Mouse (Mus musculus): ENCODE results near the gene Rplp1. TPM values are rescaled to one million over a fixed set of nuclear protein-coding genes. Genes with fewer than 3 reads are reported as not detected.
A peak's percentile ranks its signal among the peaks of the same experiment; 100 is the strongest.

The Rplp1 gene
- polyA plus RNA-seq, 1 experiment = 5,315 TPM

- Histone ChIP-seq H3K4me1 (ENCODE audit: control insufficient read depth, insufficient read depth, insufficient read length, low read length) (peaks cover 3% of the 10 kb centered on the region), H3K27ac (ENCODE audit: insufficient read depth, low read depth, low read length) (peak overlapping the region; percentile 48), H3K36me3 (ENCODE audit: control insufficient read depth, insufficient read depth, low read length) (0 out of 2 replicates have a peak, but pooled peaks cover 2% of the 10 kb centered on the region), H3K4me3 (ENCODE audit: low read depth, low read length) (peak overlapping the region; percentile 74), H3K27me3 (ENCODE audit: control insufficient read depth, insufficient read depth, low read length) (no peaks in the 10 kb centered on the region)
- 5% methylated on average over 24 of the region's 24 CpGs for WGBS
- TF ChIP-seq POLR2A (IDR thresholded peaks at IDR 0.05; ENCODE audit: low read depth, low read length) = no peak
- TF ChIP-seq CTCF (IDR thresholded peaks at IDR 0.05; ENCODE audit: extremely low read depth, insufficient read length, insufficient replicate concordance, low read depth, low read length) = peak; percentile 90; the same call in 1 of the 2 replicates
These were observed 33.3 kb upstream of the Rplp1 start for GRCm38 (mm10) chr9:61947402-61948346.

- peak within 1 kb of the TSS; percentile 74 for H3K27ac ChIP-seq (ENCODE audit: insufficient read depth, low read depth, low read length)
- H3K4me1 ChIP-seq (ENCODE audit: control insufficient read depth, insufficient read depth, insufficient read length, low read length) = peaks cover 3% of the 10 kb centered on the region
- WGBS = under 1% methylated on average over 44 of the region's 44 CpGs
- peak; percentile 83 for TF ChIP-seq CTCF (IDR thresholded peaks at IDR 0.05; ENCODE audit: extremely low read depth, insufficient read length, insufficient replicate concordance, low read depth, low read length)
- peak; percentile 44; the same call in 1 of the 2 replicates for TF ChIP-seq POLR2A (IDR thresholded peaks at IDR 0.05; ENCODE audit: low read depth, low read length)
- H3K4me3 ChIP-seq (ENCODE audit: low read depth, low read length) = peak within 1 kb of the TSS; percentile 87
- H3K27me3 ChIP-seq (ENCODE audit: control insufficient read depth, insufficient read depth, low read length) = no peaks in the 10 kb centered on the region
- peaks cover 4% of the 10 kb centered on the region; the same call in 1 of the 2 replicates for H3K36me3 ChIP-seq (ENCODE audit: control insufficient read depth, insufficient read depth, low read length)
These were observed 32.5 kb upstream of the Rplp1 start, which contains the start of gene Kif23 for GRCm38 (mm10) chr9:61946623-61947401. Gene Kif23, minus strand, starts transcription at chr9:61946774.

- TF ChIP-seq CTCF (IDR thresholded peaks at IDR 0.05; ENCODE audit: extremely low read depth, insufficient read length, insufficient replicate concordance, low read depth, low read length) (no peak), POLR2A (IDR thresholded peaks at IDR 0.05; ENCODE audit: low read depth, low read length) (no peak)
- Histone ChIP-seq H3K27me3 (ENCODE audit: control insufficient read depth, insufficient read depth, low read length) (no peaks in the 10 kb centered on the region), H3K4me1 (ENCODE audit: control insufficient read depth, insufficient read depth, insufficient read length, low read length) (peaks cover 3% of the 10 kb centered on the region), H3K4me3 (ENCODE audit: low read depth, low read length) (peak overlapping the region; percentile 87), H3K36me3 (ENCODE audit: control insufficient read depth, insufficient read depth, low read length) (peaks cover 4% of the 10 kb centered on the region; the same call in 1 of the 2 replicates), H3K27ac (ENCODE audit: insufficient read depth, low read depth, low read length) (peak overlapping the region; percentile 74)
- under 1% methylated on average over 38 of the region's 38 CpGs for WGBS
These were observed 31.8 kb upstream of the Rplp1 start for GRCm38 (mm10) chr9:61945973-61946611.

DNA sequence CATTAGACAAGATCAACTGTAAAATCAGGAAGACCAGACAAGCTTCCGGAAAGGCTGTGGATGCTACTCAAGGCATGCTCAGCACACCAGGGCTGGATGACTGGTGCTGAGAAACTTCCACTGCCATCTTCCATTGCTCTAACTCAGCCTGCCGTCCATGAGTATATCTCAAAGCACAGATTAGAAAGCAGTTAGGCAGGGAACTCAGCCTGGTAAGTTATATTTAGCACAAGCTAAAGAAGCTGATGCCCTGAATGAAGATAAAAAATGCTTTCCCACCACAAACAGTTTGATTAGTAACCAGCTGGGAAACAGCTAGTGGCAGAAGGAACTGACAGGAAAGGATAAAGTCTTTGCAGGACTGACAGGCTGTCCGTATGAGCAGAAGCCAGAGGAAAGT, 26.7 kb upstream of the Rplp1 start:
- WGBS = 80% methylated on average over 3 of the region's 3 CpGs
- peaks cover 30% of the 10 kb centered on the region for H3K36me3 ChIP-seq (ENCODE audit: control insufficient read depth, insufficient read depth, low read length)
- TF ChIP-seq CTCF (IDR thresholded peaks at IDR 0.05; ENCODE audit: extremely low read depth, insufficient read length, insufficient replicate concordance, low read depth, low read length) (no peak), POLR2A (IDR thresholded peaks at IDR 0.05; ENCODE audit: low read depth, low read length) (no peak)

GRCm38 (mm10) chr9:61933333-61933732, 19.0 kb upstream of the Rplp1 start:
- Histone ChIP-seq H3K4me3 (ENCODE audit: low read depth, low read length) (no peak overlapping the region), H3K4me1 (ENCODE audit: control insufficient read depth, insufficient read depth, insufficient read length, low read length) (no peaks in the 10 kb centered on the region), H3K27ac (ENCODE audit: insufficient read depth, low read depth, low read length) (no peak overlapping the region), H3K36me3 (ENCODE audit: control insufficient read depth, insufficient read depth, low read length) (peaks cover 53% of the 10 kb centered on the region), H3K27me3 (ENCODE audit: control insufficient read depth, insufficient read depth, low read length) (no peaks in the 10 kb centered on the region)
- 61% methylated on average over 2 of the region's 2 CpGs for WGBS
- TF ChIP-seq POLR2A (IDR thresholded peaks at IDR 0.05; ENCODE audit: low read depth, low read length) (no peak), CTCF (IDR thresholded peaks at IDR 0.05; ENCODE audit: extremely low read depth, insufficient read length, insufficient replicate concordance, low read depth, low read length) (no peak)

More for the DNA sequence above, 26.7 kb upstream of the Rplp1 start:
- Histone ChIP-seq H3K27me3 (ENCODE audit: control insufficient read depth, insufficient read depth, low read length) (no peaks in the 10 kb centered on the region), H3K27ac (ENCODE audit: insufficient read depth, low read depth, low read length) (no peak overlapping the region), H3K4me3 (ENCODE audit: low read depth, low read length) (no peak overlapping the region), H3K4me1 (ENCODE audit: control insufficient read depth, insufficient read depth, insufficient read length, low read length) (no peaks in the 10 kb centered on the region)

- H3K36me3 ChIP-seq (ENCODE audit: control insufficient read depth, insufficient read depth, low read length) = peaks cover 53% of the 10 kb centered on the region
- no peaks in the 10 kb centered on the region for H3K4me1 ChIP-seq (ENCODE audit: control insufficient read depth, insufficient read depth, insufficient read length, low read length)
- H3K27me3 ChIP-seq (ENCODE audit: control insufficient read depth, insufficient read depth, low read length) = no peaks in the 10 kb centered on the region
- H3K27ac ChIP-seq (ENCODE audit: insufficient read depth, low read depth, low read length) = no peak overlapping the region
- WGBS = 85% methylated on average over 3 of the region's 3 CpGs
- TF ChIP-seq CTCF (IDR thresholded peaks at IDR 0.05; ENCODE audit: extremely low read depth, insufficient read length, insufficient replicate concordance, low read depth, low read length) (no peak), POLR2A (IDR thresholded peaks at IDR 0.05; ENCODE audit: low read depth, low read length) (no peak)
- no peak overlapping the region for H3K4me3 ChIP-seq (ENCODE audit: low read depth, low read length)
These were observed 17.7 kb upstream of the Rplp1 start for GRCm38 (mm10) chr9:61932009-61932408.
